Mouse (Mus musculus) E14TG2a.4 (cell line): ENCODE measurements around the gene Xrcc1.

Source experiments
- CTCF ChIP-seq: conservative IDR thresholded peaks from 2 replicates; pipeline ENCODE4 v1.5.1; 2014; ENCODE audit warnings: low read length
- NANOG ChIP-seq: IDR thresholded peaks from 2 replicates; pipeline ENCODE4 v1.6.1; 2014; ENCODE audit warnings: borderline replicate concordance, low read length, mixed read lengths

DNA sequence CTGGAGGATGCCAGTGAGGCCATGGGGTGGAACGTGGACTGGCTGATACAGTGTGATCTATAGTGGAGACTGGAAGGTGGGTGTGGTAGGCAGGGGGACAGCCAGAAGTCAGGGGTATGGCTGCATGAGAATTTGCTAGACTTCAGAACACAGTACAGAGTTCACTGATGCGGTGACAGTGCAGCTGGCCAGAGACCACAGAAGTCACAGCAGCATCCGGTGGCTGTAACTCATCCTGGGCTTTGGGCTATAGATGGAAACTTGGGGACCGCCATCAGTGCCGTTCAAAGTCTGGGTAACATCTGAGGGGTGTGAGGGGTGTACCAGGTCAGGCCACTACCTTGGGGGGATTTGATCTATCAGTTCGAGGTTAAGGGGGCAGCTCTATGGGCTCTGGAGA lies 22.4 kb upstream of the Xrcc1 start:
- TF ChIP-seq CTCF (no peak), NANOG (no peak)
